14 mouse cellular contexts compared by ENCODE assay signal in genomic region chr7:126351419-126351951, GRCm38 (mm10). TPM values are rescaled to one million over a fixed set of nuclear protein-coding genes. Genes with fewer than 3 reads are reported as not detected.
DNase-seq lines count a peak whose midpoint lies in the region; ATAC-seq lines count a peak whose summit lies in the region.
"Had no signal": no experiment of that assay in that cellular context is flagged by ENCODE, and none has a peak within 500 bp of the region (broad histone marks: within the 10 kb centered on the region; RNA-seq: fewer than 3 reads in every experiment).

No protein-coding gene starts in this region.

- WGBS in forebrain, embryonic 14.5 days: 56% methylated on average over 10 of the region's 10 CpGs
- WGBS in forebrain, embryonic 13.5 days: 53% methylated on average over 10 of the region's 10 CpGs
- WGBS in midbrain, embryonic 13.5 days: 42% methylated on average over 10 of the region's 10 CpGs
- WGBS in midbrain, embryonic 10.5 days: 56% methylated on average over 10 of the region's 10 CpGs
- 37% methylated on average over 10 of the region's 10 CpGs for WGBS in lung, embryonic 15.5 days
- WGBS in neural tube, embryonic 14.5 days: 53% methylated on average over 10 of the region's 10 CpGs

- H3K4me1 ChIP-seq in forebrain, embryonic 14.5 days (ENCODE audit: control insufficient read depth, insufficient read depth, low read length): no peaks in the 10 kb centered on the region
- H3K4me1 ChIP-seq in forebrain, embryonic 13.5 days: 0 out of 2 replicates have a peak, but pooled peaks cover 5% of the 10 kb centered on the region
- peaks cover 14% of the 10 kb centered on the region for H3K4me1 ChIP-seq in midbrain, embryonic 13.5 days (replicated peaks)
- H3K4me1 ChIP-seq in midbrain, embryonic 10.5 days: peaks cover 33% of the 10 kb centered on the region
- H3K4me1 ChIP-seq in lung, embryonic 15.5 days: 0 out of 2 replicates have a peak, but pooled peaks cover 5% of the 10 kb centered on the region
- H3K4me1 ChIP-seq in neural tube, embryonic 14.5 days (ENCODE audit: control insufficient read depth, insufficient read depth, low read length): no peaks in the 10 kb centered on the region
- H3K4me1 ChIP-seq: neural tube, embryonic 12.5 days had no signal

- no peaks in the 10 kb centered on the region for H3K9me3 ChIP-seq in forebrain, embryonic 14.5 days (replicated peaks; ENCODE audit: control insufficient read depth, low read length)
- no peaks in the 10 kb centered on the region for H3K9me3 ChIP-seq in forebrain, embryonic 13.5 days (replicated peaks)
- H3K9me3 ChIP-seq in midbrain, embryonic 13.5 days: no peaks in the 10 kb centered on the region
- no peaks in the 10 kb centered on the region for H3K9me3 ChIP-seq in midbrain, embryonic 10.5 days (replicated peaks)
- no peaks in the 10 kb centered on the region for H3K9me3 ChIP-seq in lung, embryonic 15.5 days
- H3K9me3 ChIP-seq in neural tube, embryonic 14.5 days (ENCODE audit: control insufficient read depth, low read length): no peaks in the 10 kb centered on the region
- H3K9me3 ChIP-seq: neural tube, embryonic 12.5 days had no signal

- ATAC-seq in forebrain, embryonic 14.5 days: no peak
- no peak for ATAC-seq in forebrain, embryonic 13.5 days
- peak; percentile 40; the same call in 1 of the 2 replicates for ATAC-seq in midbrain, embryonic 13.5 days
- ATAC-seq in lung, embryonic 15.5 days (ENCODE audit: borderline replicate concordance, extremely low read depth, low FRiP score, low TSS enrichment): no peak
- ATAC-seq in neural tube, embryonic 14.5 days (ENCODE audit: low read depth): no peak

- peak overlapping the region; percentile 29 for H3K9ac ChIP-seq in forebrain, embryonic 14.5 days (ENCODE audit: low read length)
- no peak overlapping the region for H3K9ac ChIP-seq in forebrain, embryonic 13.5 days
- H3K9ac ChIP-seq in midbrain, embryonic 13.5 days (replicated peaks): no peak overlapping the region; the same call in 1 of the 2 replicates
- no peak overlapping the region for H3K9ac ChIP-seq in lung, embryonic 15.5 days
- H3K9ac ChIP-seq in neural tube, embryonic 14.5 days (replicated peaks; ENCODE audit: low read depth, low read length): no peak overlapping the region
- H3K9ac ChIP-seq: neural tube, embryonic 12.5 days had no signal

- no peak overlapping the region for H3K4me2 ChIP-seq in forebrain, embryonic 14.5 days (ENCODE audit: low read length)
- H3K4me2 ChIP-seq in forebrain, embryonic 13.5 days: no peak overlapping the region
- peak overlapping the region; percentile 42 for H3K4me2 ChIP-seq in midbrain, embryonic 13.5 days (replicated peaks)
- H3K4me2 ChIP-seq in lung, embryonic 15.5 days: peak overlapping the region; percentile 39
- peak overlapping the region; percentile 23; the same call in 1 of the 2 replicates for H3K4me2 ChIP-seq in neural tube, embryonic 14.5 days (ENCODE audit: low read depth, low read length)

- H3K36me3 ChIP-seq in forebrain, embryonic 14.5 days (ENCODE audit: control insufficient read depth, insufficient read depth, low read length): no peaks in the 10 kb centered on the region
- no peaks in the 10 kb centered on the region for H3K36me3 ChIP-seq in forebrain, embryonic 13.5 days (ENCODE audit: poor library complexity, severe bottlenecking)
- no peaks in the 10 kb centered on the region for H3K36me3 ChIP-seq in midbrain, embryonic 13.5 days
- no peaks in the 10 kb centered on the region for H3K36me3 ChIP-seq in midbrain, embryonic 10.5 days
- H3K36me3 ChIP-seq in lung, embryonic 15.5 days: no peaks in the 10 kb centered on the region
- H3K36me3 ChIP-seq in neural tube, embryonic 14.5 days (ENCODE audit: control insufficient read depth, insufficient read depth, low read length): no peaks in the 10 kb centered on the region
- H3K36me3 ChIP-seq: neural tube, embryonic 12.5 days had no signal

- no peaks in the 10 kb centered on the region for H3K27me3 ChIP-seq in forebrain, embryonic 14.5 days (replicated peaks; ENCODE audit: control insufficient read depth, insufficient read depth, low read length)
- no peaks in the 10 kb centered on the region for H3K27me3 ChIP-seq in forebrain, embryonic 13.5 days
- no peaks in the 10 kb centered on the region for H3K27me3 ChIP-seq in midbrain, embryonic 13.5 days
- H3K27me3 ChIP-seq in midbrain, embryonic 10.5 days (ENCODE audit: low read depth, poor library complexity, severe bottlenecking): no peaks in the 10 kb centered on the region
- no peaks in the 10 kb centered on the region for H3K27me3 ChIP-seq in lung, embryonic 15.5 days
- H3K27me3 ChIP-seq in neural tube, embryonic 14.5 days (ENCODE audit: control insufficient read depth, insufficient read depth, low read length): no peaks in the 10 kb centered on the region
- H3K27me3 ChIP-seq: neural tube, embryonic 12.5 days had no signal

- no peak overlapping the region for H3K4me3 ChIP-seq in forebrain, embryonic 14.5 days (ENCODE audit: low read depth, low read length)
- no peak overlapping the region for H3K4me3 ChIP-seq in forebrain, embryonic 13.5 days
- no peak overlapping the region for H3K4me3 ChIP-seq in midbrain, embryonic 13.5 days (replicated peaks)
- no peak overlapping the region for H3K4me3 ChIP-seq in midbrain, embryonic 10.5 days
- H3K4me3 ChIP-seq in lung, embryonic 15.5 days: no peak overlapping the region
- no peak overlapping the region for H3K4me3 ChIP-seq in neural tube, embryonic 14.5 days (ENCODE audit: low read depth, low read length)
- H3K4me3 ChIP-seq: erythroblast, embryonic 14.5 days; neural tube, embryonic 12.5 days had no signal

- DNase-seq in forebrain, embryonic 14.5 days (ENCODE audit: low spot score): no peak
- no peak for DNase-seq in midbrain, embryonic 10.5 days (ENCODE audit: low spot score)
- no peak for DNase-seq in gastrocnemius, adult 8-10 months (ENCODE audit: low spot score in 2 of 2)
- no peak for DNase-seq in ovary, postnatal 36 days (ENCODE audit: low spot score)
- DNase-seq: gastrocnemius, postnatal 36 days; kidney, adult 8-10 months; right cerebral cortex, postnatal 14 days; thymus, postnatal 25 days had no signal

- no peak overlapping the region for H3K27ac ChIP-seq in forebrain, embryonic 14.5 days (ENCODE audit: low read depth, low read length)
- H3K27ac ChIP-seq in forebrain, embryonic 13.5 days: no peak overlapping the region
- H3K27ac ChIP-seq in midbrain, embryonic 13.5 days: peak overlapping the region; percentile 46
- H3K27ac ChIP-seq in midbrain, embryonic 10.5 days (replicated peaks): no peak overlapping the region
- H3K27ac ChIP-seq in lung, embryonic 15.5 days: no peak overlapping the region
- H3K27ac ChIP-seq in neural tube, embryonic 14.5 days (ENCODE audit: low read depth, low read length): no peak overlapping the region
- H3K27ac ChIP-seq: neural tube, embryonic 12.5 days had no signal

RNA-seq across cellular contexts. Expression of gene Lat, which starts 17.9 kb away (rescaled TPM):
- 0.50 and 0.91 TPM in 2 replicates for polyA plus RNA-seq in forebrain, embryonic 14.5 days (2014; fragmentation: Nextera tagmentation; extraction: Ambion mirVana)
- 1.0 and 1.9 TPM in 2 replicates for polyA plus RNA-seq in forebrain, embryonic 13.5 days (2015; fragmentation: Nextera tagmentation; extraction: Ambion mirVana)
- 1.0 and 1.7 TPM in 2 replicates for polyA plus RNA-seq in midbrain, embryonic 13.5 days (2015; fragmentation: Nextera tagmentation; extraction: Ambion mirVana)
- 1.6 and 2.6 TPM in 2 replicates for polyA plus RNA-seq in midbrain, embryonic 10.5 days (2016; fragmentation: Nextera tagmentation; extraction: Ambion mirVana)
- 2.4 and 9.0 TPM in 2 replicates for polyA plus RNA-seq in lung, embryonic 15.5 days (2015; fragmentation: Nextera tagmentation; extraction: Ambion mirVana)
- 1.0 and 1.3 TPM in 2 replicates for polyA plus RNA-seq in neural tube, embryonic 14.5 days (2014; fragmentation: Nextera tagmentation; extraction: Ambion mirVana)
- total RNA-seq in gastrocnemius, adult 8-10 months (2022): under 1 TPM in 1 of 4 experiments, not detected in 3; 0.43 TPM

RNA-seq across cellular contexts. Expression of gene Spns1, which starts 25.8 kb away (rescaled TPM):
- 48.4 and 53.8 TPM in 2 replicates for polyA plus RNA-seq in forebrain, embryonic 14.5 days (2014; fragmentation: Nextera tagmentation; extraction: Ambion mirVana)
- 58.6 and 69.2 TPM in 2 replicates for polyA plus RNA-seq in forebrain, embryonic 13.5 days (2015; fragmentation: Nextera tagmentation; extraction: Ambion mirVana)
- 77.9 and 78.6 TPM in 2 replicates for polyA plus RNA-seq in midbrain, embryonic 13.5 days (2015; fragmentation: Nextera tagmentation; extraction: Ambion mirVana)
- polyA plus RNA-seq in midbrain, embryonic 10.5 days (2016; fragmentation: Nextera tagmentation; extraction: Ambion mirVana): 67.6 and 68.9 TPM in 2 replicates
- 52.3 and 53.2 TPM in 2 replicates for polyA plus RNA-seq in lung, embryonic 15.5 days (2015; fragmentation: Nextera tagmentation; extraction: Ambion mirVana)
- 63.4 and 64.5 TPM in 2 replicates for polyA plus RNA-seq in neural tube, embryonic 14.5 days (2014; fragmentation: Nextera tagmentation; extraction: Ambion mirVana)
- 10 to 100 TPM; 22.7 to 23.9 (median 22.8) TPM for total RNA-seq in gastrocnemius, adult 8-10 months (2022)

RNA-seq across cellular contexts. Expression of gene Nfatc2ip, which starts 45.1 kb away (rescaled TPM):
- polyA plus RNA-seq in forebrain, embryonic 14.5 days (2014; fragmentation: Nextera tagmentation; extraction: Ambion mirVana): 3.7 and 4.1 TPM in 2 replicates
- 3.0 and 4.5 TPM in 2 replicates for polyA plus RNA-seq in forebrain, embryonic 13.5 days (2015; fragmentation: Nextera tagmentation; extraction: Ambion mirVana)
- 2.9 and 3.8 TPM in 2 replicates for polyA plus RNA-seq in midbrain, embryonic 13.5 days (2015; fragmentation: Nextera tagmentation; extraction: Ambion mirVana)
- polyA plus RNA-seq in midbrain, embryonic 10.5 days (2016; fragmentation: Nextera tagmentation; extraction: Ambion mirVana): 2.6 and 2.8 TPM in 2 replicates
- polyA plus RNA-seq in lung, embryonic 15.5 days (2015; fragmentation: Nextera tagmentation; extraction: Ambion mirVana): 3.1 and 3.3 TPM in 2 replicates
- polyA plus RNA-seq in neural tube, embryonic 14.5 days (2014; fragmentation: Nextera tagmentation; extraction: Ambion mirVana): 3.4 TPM in 2 replicates
- 1 to 10 TPM; 2.1 to 4.3 (median 3.0) TPM for total RNA-seq in gastrocnemius, adult 8-10 months (2022)

Comparison
In these comparisons a context has a peak if more than half of its experiments do, and no peak if none do; other contexts are left out.
1. H3K4me2 ChIP-seq: peak in midbrain, embryonic 13.5 days (single experiment), lung, embryonic 15.5 days (single experiment) and neural tube, embryonic 14.5 days (single experiment); none in forebrain, embryonic 14.5 days (single experiment) and forebrain, embryonic 13.5 days (single experiment).